Mouse (Mus musculus): ENCODE measurements around the gene Dnhd1.

GRCm38 (mm10) chr7:105650639-105651435, at the start of gene Dnhd1:
- no peak for TF ChIP-seq POLR2A (IDR thresholded peaks at IDR 0.05; ENCODE audit: insufficient read length, low read depth)
- no peak for TF ChIP-seq E2F4 (IDR thresholded peaks at IDR 0.05; ENCODE audit: insufficient read depth)
- no peak for TF ChIP-seq MAX (IDR thresholded peaks at IDR 0.05; ENCODE audit: low read depth)
- no peak for TF ChIP-seq POLR2AphosphoS2 (IDR thresholded peaks at IDR 0.05; ENCODE audit: insufficient read length, low read depth)
- peak; percentile 9 to 38 (median 34) for TF ChIP-seq MYOD1 (IDR thresholded peaks at IDR 0.05; ENCODE audit: control insufficient read depth in 1 of 3, insufficient read length in 2 of 3, low read depth in 2 of 3)
- peak in 1 of 3 experiments; percentile 45 for TF ChIP-seq MYOG (IDR thresholded peaks at IDR 0.05; ENCODE audit: control insufficient read depth in 1 of 3, insufficient read depth in 1 of 3, insufficient read length in 2 of 3, low read depth in 2 of 3)
- TF ChIP-seq USF1 (IDR thresholded peaks at IDR 0.05; ENCODE audit: low read depth) = no peak
- no peak for TF ChIP-seq TCF3 (IDR thresholded peaks at IDR 0.05; ENCODE audit: insufficient read length, low read depth)
- no peak for TF ChIP-seq CEBPB (IDR thresholded peaks at IDR 0.05; ENCODE audit: insufficient read depth, poor library complexity, severe bottlenecking)
- no peak for TF ChIP-seq TCF12 (IDR thresholded peaks at IDR 0.05; ENCODE audit: insufficient read depth, poor library complexity, severe bottlenecking)
- TF ChIP-seq SRF (IDR thresholded peaks at IDR 0.05; ENCODE audit: control insufficient read depth, insufficient read length, low read depth) = no peak
- TF ChIP-seq REST (IDR thresholded peaks at IDR 0.05; ENCODE audit: insufficient read depth, insufficient read length) = no peak
